Mouse (Mus musculus) adrenal gland, adult 2 months (tissue): ENCODE measurements around the gene Wdr90. TPM values are rescaled to one million over a fixed set of nuclear protein-coding genes. Genes with fewer than 3 reads are reported as not detected.

ENCODE experiments used
- DNase-seq: peaks from one replicate; pipeline ENCODE4 v3.0.0; 2021
- polyA plus RNA-seq: library from polyadenylated mRNA; depleted of rRNA; stranded (reverse); fragments of >200 nt; gene quantifications from 2 replicates; pipeline ENCODE4 v1.2.3, GENCODE M21; 2012
- total RNA-seq, 2 experiments: library from RNA; stranded (reverse); gene quantifications; 2 replicates each; pipeline ENCODE4 v1.2.3; 2021

The Wdr90 gene
- total and polyA plus RNA-seq, 3 experiments, result 13.9 to 83.0 (median 15.1) TPM

GRCm38 (mm10) chr17:25860229-25860628 is 1.1 kb downstream of the Wdr90 start:
- DNase-seq, result no peak

GRCm38 (mm10) chr17:25844396-25844901 is 16.9 kb downstream of the Wdr90 start, which contains the start of gene Rhot2:
TSS of gene Rhot2 (minus strand) at chr17:25844851.
- peak; percentile 97 for DNase-seq

GRCm38 (mm10) chr17:25843636-25844395 is 17.5 kb downstream of the Wdr90 start:
- peak; percentile 55 for DNase-seq

GRCm38 (mm10) chr17:25843122-25843521 is 18.2 kb downstream of the Wdr90 start:
- no peak for DNase-seq

GRCm38 (mm10) chr17:25842509-25842908 is 18.8 kb downstream of the Wdr90 start:
- DNase-seq, result no peak

GRCm38 (mm10) chr17:25841117-25841880 is 20.0 kb downstream of the Wdr90 start, which contains the start of gene Gm20683:
TSS of gene Gm20683 (minus strand) at chr17:25841763.
- no peak for DNase-seq

- DNase-seq, result no peak
Observed at GRCm38 (mm10) chr17:25840519-25840918, 20.8 kb downstream of the Wdr90 start.

- no peak for DNase-seq
Observed at GRCm38 (mm10) chr17:25839455-25840235, 21.7 kb downstream of the Wdr90 start.

GRCm38 (mm10) chr17:25838904-25839303 is 22.4 kb downstream of the Wdr90 start:
- DNase-seq, result no peak

GRCm38 (mm10) chr17:25837533-25837932 is 23.8 kb downstream of the Wdr90 start:
- DNase-seq, result no peak

GRCm38 (mm10) chr17:25837076-25837410 is 24.3 kb downstream of the Wdr90 start, which contains the start of gene Rhbdl1:
TSS of gene Rhbdl1 (minus strand) at chr17:25837295.
- peak; percentile 93 for DNase-seq

- DNase-seq, result no peak
Observed at GRCm38 (mm10) chr17:25836397-25837075, 24.8 kb downstream of the Wdr90 start.

- DNase-seq, result peak; percentile 42
Observed at GRCm38 (mm10) chr17:25835816-25836215, 25.5 kb downstream of the Wdr90 start.

- no peak for DNase-seq
Observed at GRCm38 (mm10) chr17:25835301-25835700, 26.0 kb downstream of the Wdr90 start.

- no peak for DNase-seq
Observed at GRCm38 (mm10) chr17:25834595-25835222, 26.6 kb downstream of the Wdr90 start.

GRCm38 (mm10) chr17:25833961-25834594 is 27.2 kb downstream of the Wdr90 start:
- peak; percentile 68 for DNase-seq

GRCm38 (mm10) chr17:25833291-25833663 is 28.0 kb downstream of the Wdr90 start, which contains the start of gene Stub1:
TSS of gene Stub1 (minus strand) at chr17:25833404.
- DNase-seq, result peak; percentile 97

- DNase-seq, result peak; percentile 100
Observed at GRCm38 (mm10) chr17:25832436-25833290, 28.6 kb downstream of the Wdr90 start.
